Mouse (Mus musculus) 3134 (cell line): ENCODE data around the gene Nr2c2ap.
A peak's percentile ranks its signal among the peaks of the same experiment; 100 is the strongest.

ENCODE experiments used
- DNase-seq: peaks from one replicate; pipeline ENCODE4 v3.0.0-alpha.2; 2011; ENCODE audit warnings: low spot score; ENCODE audit not compliant: insufficient read length; ENCODE audit errors: extremely low read depth

Nr2c2ap gene

GRCm38 (mm10) chr8:70118726-70119700, 12.1 kb upstream of the Nr2c2ap start:
- no peak for DNase-seq

GRCm38 (mm10) chr8:70120667-70121066, 10.5 kb upstream of the Nr2c2ap start, which contains the start of gene Ncan:
TSS of gene Ncan (minus strand) at chr8:70120873.
- no peak for DNase-seq

GRCm38 (mm10) chr8:70122863-70123262, 8.3 kb upstream of the Nr2c2ap start:
- no peak for DNase-seq

GRCm38 (mm10) chr8:70124992-70125391, 6.1 kb upstream of the Nr2c2ap start:
- DNase-seq = no peak

- peak; percentile 68 for DNase-seq
Measured at GRCm38 (mm10) chr8:70128435-70128834, 2.7 kb upstream of the Nr2c2ap start.

- DNase-seq = peak; percentile 89
Measured at GRCm38 (mm10) chr8:70129309-70129952, 1.7 kb upstream of the Nr2c2ap start.

GRCm38 (mm10) chr8:70130066-70130465, 1.1 kb upstream of the Nr2c2ap start:
- DNase-seq = no peak

GRCm38 (mm10) chr8:70134086-70134485, 3.0 kb downstream of the Nr2c2ap start:
- no peak for DNase-seq

GRCm38 (mm10) chr8:70134931-70135330, 3.8 kb downstream of the Nr2c2ap start:
- DNase-seq = no peak

- no peak for DNase-seq
Measured at GRCm38 (mm10) chr8:70136591-70136990, 5.5 kb downstream of the Nr2c2ap start.

GRCm38 (mm10) chr8:70137890-70138289, 6.8 kb downstream of the Nr2c2ap start:
- DNase-seq = no peak

- DNase-seq = peak; percentile 97
Measured at GRCm38 (mm10) chr8:70139026-70139857, 8.1 kb downstream of the Nr2c2ap start, which contains the start of the genes Rfxank, Borcs8 and Mef2b. TSS of gene Rfxank (minus strand) at chr8:70139154. TSS of gene Borcs8 (plus strand) at chr8:70139499. TSS of gene Mef2b (plus strand) at chr8:70139711.

GRCm38 (mm10) chr8:70139981-70140380, 8.8 kb downstream of the Nr2c2ap start:
- DNase-seq = no peak

GRCm38 (mm10) chr8:70147678-70148607, 16.8 kb downstream of the Nr2c2ap start:
- DNase-seq = no peak

GRCm38 (mm10) chr8:70150158-70150557, 19.0 kb downstream of the Nr2c2ap start:
- no peak for DNase-seq

GRCm38 (mm10) chr8:70152537-70153257, 21.6 kb downstream of the Nr2c2ap start:
- peak; percentile 51 for DNase-seq

GRCm38 (mm10) chr8:70157240-70157800, 26.2 kb downstream of the Nr2c2ap start:
- DNase-seq = no peak

GRCm38 (mm10) chr8:70158069-70158853, 27.1 kb downstream of the Nr2c2ap start:
- peak; percentile 63 for DNase-seq
